Mouse (Mus musculus) lung, adult 18-20 months (tissue): ENCODE measurements around the gene Fndc8.

Experiments
- DNase-seq, 2 experiments: peaks; one replicate each; pipeline ENCODE4 v3.0.0; 2022; ENCODE audit warnings: mixed read lengths in 2 of 2

Fndc8 gene

DNA sequence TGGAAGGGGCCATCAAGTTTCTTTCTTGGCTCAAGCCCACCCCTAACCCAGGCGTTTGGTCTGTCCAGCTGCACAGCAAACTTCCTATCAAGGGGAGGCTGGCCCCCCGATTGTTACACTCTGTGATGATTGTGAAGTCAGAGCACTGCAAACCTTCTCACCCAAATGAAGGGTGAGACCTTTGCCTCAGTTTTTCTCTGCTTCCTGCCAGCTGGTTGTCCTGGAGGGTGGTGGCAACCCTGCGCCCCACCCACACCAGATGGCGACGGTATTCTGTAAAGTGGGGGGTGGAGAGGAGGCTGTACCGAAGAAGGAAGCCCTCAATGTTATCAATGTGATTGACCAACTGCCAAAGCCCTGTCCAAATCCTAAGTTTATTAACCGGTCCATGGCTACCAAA is at the start of gene Fndc8:
Gene Fndc8, plus strand, starts transcription at position 189 of the 400 bp plus-strand sequence.
- no peak for DNase-seq

GRCm38 (mm10) chr11:82844771-82845414 is 47.0 kb upstream of the Fndc8 start:
- DNase-seq: no peak

GRCm38 (mm10) chr11:82845415-82846078 is 46.4 kb upstream of the Fndc8 start:
- peak; percentile 63 to 72 for DNase-seq

GRCm38 (mm10) chr11:82846079-82846436 is 45.9 kb upstream of the Fndc8 start:
- DNase-seq: no peak

DNA sequence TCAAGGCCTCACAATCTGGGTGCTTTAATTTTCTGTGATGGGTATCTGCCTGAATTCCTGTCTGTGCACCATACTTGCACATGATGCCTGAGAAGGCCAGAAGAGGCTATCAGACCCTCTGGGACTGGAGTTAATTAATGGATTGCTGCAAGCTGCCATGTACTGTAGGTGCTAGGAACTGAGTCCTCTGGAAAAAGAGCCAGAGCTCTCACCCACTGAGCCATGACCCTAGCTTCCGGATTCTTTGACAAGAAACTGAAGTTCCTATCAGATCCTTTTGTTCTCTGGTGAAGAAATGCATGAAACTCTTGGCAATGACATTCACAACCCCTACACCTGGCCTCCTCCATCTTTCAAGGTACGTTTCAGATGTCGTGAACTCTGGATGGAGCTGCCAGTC is 45.0 kb upstream of the Fndc8 start:
- no peak for DNase-seq

GRCm38 (mm10) chr11:82847571-82848000 is 44.3 kb upstream of the Fndc8 start:
- no peak for DNase-seq

GRCm38 (mm10) chr11:82850259-82850658 is 41.7 kb upstream of the Fndc8 start:
- DNase-seq: no peak

DNA sequence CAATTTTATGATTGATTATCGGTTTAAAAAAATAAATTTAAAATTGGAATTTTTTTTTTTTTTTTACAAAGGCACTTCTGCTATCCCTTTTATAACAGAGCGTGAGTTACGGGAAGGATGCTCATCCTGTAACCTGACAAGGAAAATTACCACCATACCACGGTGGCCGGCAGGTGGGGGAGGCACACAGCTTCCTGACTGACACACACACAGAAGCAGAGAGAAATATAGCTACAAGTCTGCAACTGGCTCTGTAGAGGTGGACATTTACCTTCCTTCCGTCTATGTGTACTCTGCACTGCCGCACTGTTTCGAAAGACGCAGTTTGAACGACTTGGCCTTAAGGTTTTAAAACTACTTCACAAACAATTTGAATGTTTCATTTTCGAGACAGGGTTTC is 39.8 kb upstream of the Fndc8 start:
- DNase-seq: no peak

DNA sequence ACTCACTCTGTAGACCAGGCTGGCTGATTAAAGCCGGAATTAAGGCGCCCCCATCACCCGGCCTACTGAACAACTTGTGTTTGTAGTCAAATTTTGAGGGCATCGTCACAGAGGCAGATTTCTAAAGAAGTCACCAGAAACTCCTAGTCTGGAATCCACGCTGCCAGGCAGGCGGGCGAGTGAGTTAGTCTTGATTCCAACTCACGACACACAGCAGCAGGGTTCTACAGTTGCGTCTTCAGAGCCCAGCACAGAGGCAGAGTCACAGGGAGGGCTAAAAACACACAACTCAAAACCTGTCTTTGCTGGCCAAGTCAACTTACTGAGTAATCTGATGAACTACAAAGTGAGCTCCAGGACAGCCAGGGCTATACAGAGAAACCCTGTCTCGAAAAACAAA is 39.4 kb upstream of the Fndc8 start:
- no peak for DNase-seq

DNA sequence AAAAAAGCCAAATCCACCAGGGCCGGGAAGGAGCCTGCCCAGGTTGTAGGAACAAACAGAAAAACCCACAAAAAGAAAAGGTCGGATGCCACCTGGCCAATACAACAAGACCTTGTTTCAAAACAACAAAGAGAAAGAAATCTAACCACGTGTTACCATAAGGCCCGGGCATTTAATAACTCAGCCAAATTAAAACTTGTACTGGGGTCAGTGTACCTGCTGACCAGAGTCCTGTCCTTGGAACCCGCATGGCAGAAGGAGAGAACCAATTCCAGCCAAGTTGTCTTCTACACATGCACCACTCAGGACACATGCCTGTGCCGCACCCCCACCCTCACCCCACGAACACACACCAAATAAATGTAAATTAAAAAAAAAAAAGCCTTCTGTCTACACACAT is 39.0 kb upstream of the Fndc8 start:
- no peak for DNase-seq

- no peak for DNase-seq
These were observed 37.8 kb upstream of the Fndc8 start for GRCm38 (mm10) chr11:82854111-82854510.

DNA sequence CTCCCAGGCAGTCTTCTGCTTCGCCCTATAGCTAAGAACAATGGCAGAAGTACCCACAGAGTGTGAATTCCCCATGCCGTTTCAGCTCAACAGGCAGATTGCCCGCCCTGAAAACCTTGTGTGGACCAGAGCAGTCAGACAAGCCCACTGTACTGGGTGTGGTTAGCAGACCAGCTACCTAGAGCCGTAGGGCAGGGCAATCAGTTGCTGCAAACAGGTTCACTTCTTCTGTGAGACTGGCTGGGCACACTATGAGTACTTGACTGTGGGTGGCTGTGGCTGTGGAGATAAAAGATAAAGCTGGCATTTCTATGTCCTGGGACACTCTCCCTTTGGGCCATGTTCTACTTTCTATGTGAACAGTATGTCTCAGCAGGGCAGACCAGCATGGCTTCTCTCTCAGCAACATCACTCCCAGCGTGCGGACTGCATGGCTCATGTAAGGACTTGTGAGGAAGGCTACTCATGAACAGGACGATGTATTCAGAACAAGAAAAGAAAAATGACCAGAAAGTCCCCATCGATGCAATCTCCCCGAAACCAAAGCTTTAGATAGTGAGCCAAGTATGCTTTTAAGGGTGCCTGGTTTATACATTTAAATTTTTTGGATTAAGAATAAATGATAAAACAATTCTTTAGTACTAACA is 36.5 kb upstream of the Fndc8 start:
- DNase-seq: no peak

GRCm38 (mm10) chr11:82856032-82856431 is 35.9 kb upstream of the Fndc8 start:
- no peak for DNase-seq

DNA sequence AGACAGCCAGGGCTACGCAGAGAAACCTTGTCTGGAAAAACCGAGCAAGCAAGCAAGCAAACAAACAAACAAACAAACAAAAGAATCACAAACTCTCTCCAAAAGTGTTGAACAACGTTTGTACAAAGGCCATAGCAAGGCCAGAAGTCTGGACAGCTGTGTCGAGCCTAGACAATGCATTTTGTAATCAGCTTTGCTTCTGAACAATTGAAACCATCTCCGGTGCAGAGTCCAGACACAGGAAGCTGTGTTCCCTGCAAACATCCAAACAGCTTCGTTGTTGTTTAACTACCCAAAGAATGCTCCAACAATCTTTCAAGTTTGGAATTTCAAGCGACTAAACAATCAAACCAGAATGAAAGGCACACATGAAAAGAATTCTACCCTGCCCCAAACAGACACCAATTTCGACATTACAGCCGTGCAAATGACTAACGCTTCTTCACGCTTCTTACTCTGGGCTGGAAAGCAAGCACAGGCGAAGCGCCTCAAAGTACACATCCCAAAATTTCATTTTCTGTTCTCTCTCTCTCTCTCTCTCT is 34.5 kb upstream of the Fndc8 start:
- DNase-seq: no peak

DNA sequence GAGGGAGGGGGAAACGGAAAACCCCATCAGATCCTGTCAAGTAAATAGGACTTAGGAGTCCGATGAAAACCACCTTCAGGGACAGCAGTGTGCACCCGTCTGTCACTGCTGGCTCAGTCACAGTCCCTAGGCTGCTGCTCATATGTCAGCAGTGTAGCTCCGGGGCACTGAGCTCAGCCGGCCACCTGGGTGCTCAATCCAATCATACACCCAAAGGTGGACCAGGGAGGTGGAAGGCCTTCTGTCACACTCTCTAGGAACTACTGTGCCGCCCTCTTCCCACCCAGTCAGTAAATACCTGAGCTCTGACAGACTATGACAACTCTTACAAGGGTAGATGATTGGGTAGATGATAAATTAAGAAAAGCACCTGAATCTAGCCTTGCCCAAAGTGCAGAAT is 31.2 kb upstream of the Fndc8 start:
- DNase-seq: no peak

DNA sequence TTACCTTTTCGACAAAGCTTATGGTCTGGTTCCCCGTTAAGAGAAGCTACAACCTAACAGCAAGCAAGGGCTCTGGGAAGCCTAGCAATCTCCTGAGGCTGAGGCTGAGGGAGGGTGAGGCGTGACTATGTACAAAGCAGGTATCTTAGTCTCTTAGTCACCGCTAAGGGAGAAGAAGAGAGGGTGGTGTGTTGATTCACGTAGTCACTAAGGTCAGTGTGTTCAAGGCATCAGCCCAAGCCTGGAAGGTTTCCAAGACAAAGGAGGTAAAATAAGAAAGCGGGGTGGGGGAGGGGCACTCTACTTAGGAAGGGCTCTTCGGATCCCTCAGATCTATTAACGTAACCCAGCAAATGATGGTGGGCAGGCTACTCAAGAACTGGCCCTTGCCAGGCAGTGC is 30.4 kb upstream of the Fndc8 start:
- no peak for DNase-seq

DNA sequence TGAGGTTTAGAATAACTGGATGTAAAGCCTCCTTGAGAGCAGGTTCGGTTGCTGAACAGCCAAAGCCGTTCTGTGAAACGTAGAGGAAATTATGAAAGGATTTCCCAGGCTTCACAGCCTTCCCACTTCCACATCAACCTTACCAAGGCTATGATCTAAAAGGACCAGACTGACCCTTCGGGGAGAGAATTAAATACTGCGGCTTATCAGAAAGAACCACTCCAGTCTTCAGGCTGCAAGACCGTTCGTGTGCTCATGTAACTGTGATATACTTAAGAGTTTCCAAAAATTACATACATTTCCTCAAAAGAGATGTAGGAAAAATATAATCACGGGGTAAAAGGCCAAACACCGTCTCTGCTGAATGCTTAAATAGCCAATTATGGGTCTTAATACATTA is 29.3 kb upstream of the Fndc8 start:
- DNase-seq: no peak

DNA sequence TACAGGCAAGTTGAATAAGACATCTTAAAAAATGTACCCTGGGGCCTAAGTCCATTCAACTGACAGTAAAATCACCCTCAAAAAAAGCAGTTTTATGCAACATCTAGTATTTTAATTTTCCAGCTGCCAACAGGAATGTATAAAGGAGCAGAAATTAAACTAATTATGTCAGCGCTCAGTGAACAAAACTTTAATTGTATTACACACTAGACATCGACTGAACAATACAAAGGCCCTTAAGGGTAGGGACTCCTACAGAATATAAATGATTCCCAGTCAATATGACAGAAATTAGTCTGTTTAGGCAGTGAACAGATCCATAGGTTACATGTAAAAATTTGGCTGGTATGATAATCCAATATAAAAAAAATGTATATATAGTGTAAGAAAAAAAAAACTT is 28.9 kb upstream of the Fndc8 start:
- no peak for DNase-seq

DNA sequence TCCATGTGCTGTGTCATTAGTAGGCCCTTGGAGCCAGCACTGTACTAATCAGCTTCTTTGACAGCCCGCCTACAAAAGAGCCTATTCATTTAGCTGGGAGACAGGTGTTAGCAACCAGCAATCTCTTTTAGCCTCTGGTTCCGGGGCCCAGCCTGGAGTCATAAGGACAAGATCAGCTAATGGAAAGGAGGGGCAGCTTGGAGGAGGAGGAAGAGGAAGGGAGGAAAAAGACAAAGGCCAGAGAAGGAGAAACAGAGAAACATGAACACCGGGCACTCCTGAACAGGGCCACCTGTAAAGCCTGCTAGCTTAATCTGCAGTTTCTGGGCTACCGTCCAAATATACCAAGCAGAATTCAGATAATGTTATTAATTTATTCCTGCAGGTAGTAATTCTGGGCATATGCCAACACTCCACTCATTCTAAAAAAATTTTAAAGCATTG is 28.4 kb upstream of the Fndc8 start:
- DNase-seq: no peak

DNA sequence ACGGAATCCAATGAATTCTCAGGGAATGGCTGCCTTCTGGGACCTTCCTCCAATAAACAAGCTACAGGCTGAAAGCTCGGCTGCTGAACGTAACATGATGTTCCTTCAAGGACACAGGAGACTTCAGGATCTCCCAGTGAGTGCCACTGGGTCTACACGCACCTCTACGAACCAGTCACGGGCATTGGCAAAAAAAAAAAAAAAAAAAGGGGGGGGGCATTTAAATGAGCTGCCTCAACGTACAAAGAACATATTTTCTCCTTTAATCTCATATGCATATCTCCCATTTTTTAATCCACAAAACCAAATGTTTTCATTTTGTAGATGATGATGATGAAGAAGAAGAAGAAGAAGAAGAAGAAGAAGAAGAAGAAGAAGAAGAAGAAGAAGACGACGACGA is 26.0 kb upstream of the Fndc8 start:
- DNase-seq: no peak

- DNase-seq: no peak
These were observed 24.9 kb upstream of the Fndc8 start for GRCm38 (mm10) chr11:82866850-82867564.

GRCm38 (mm10) chr11:82867956-82868355 is 24.0 kb upstream of the Fndc8 start:
- DNase-seq: no peak

- DNase-seq: no peak
These were observed 22.3 kb upstream of the Fndc8 start for GRCm38 (mm10) chr11:82869506-82870172.
